Mouse (Mus musculus) midbrain, embryonic 14.5 days (tissue): ENCODE measurements around the gene Thtpa. TPM values are rescaled to one million over a fixed set of nuclear protein-coding genes. Genes with fewer than 3 reads are reported as not detected.

Experiments
- ATAC-seq: fragments of 200-750 bp; cut with Nextera tagmentation; 2 replicates; pipeline ENCODE4 v1.8.0; 2017; ENCODE audit warnings: moderate number of reproducible peaks, moderate library complexity; ENCODE audit not compliant: low FRiP score, low TSS enrichment
- DNase-seq: peaks from one replicate; pipeline ENCODE4 v3.0.0-alpha.2; 2015
- H3K27ac ChIP-seq: fragments of 300-500 bp; sonication (generic); replicated peaks from 2 replicates; pipeline ENCODE4 v1.5.1; 2014; ENCODE audit warnings: mild to moderate bottlenecking, low read depth, low read length, moderate library complexity
- H3K27me3 ChIP-seq: fragments of 300-500 bp; sonication (generic); 2 replicates; pipeline ENCODE4 v1.6.1; 2014; ENCODE audit warnings: low read length, control low read depth, mixed read lengths; ENCODE audit not compliant: control insufficient read depth, insufficient read depth
- H3K36me3 ChIP-seq: fragments of 300-500 bp; sonication (generic); 2 replicates; pipeline ENCODE4 v1.6.1; 2014; ENCODE audit warnings: low read length, control low read depth; ENCODE audit not compliant: control insufficient read depth, insufficient read depth
- H3K4me1 ChIP-seq: fragments of 300-500 bp; sonication (generic); 2 replicates; pipeline ENCODE4 v1.6.1; 2014; ENCODE audit warnings: mild to moderate bottlenecking, antibody characterized with exemption, low read length, control low read depth; ENCODE audit not compliant: control insufficient read depth, insufficient read depth
- H3K4me2 ChIP-seq: fragments of 300-500 bp; sonication (generic); 2 replicates; pipeline ENCODE4 v1.6.1; 2014; ENCODE audit warnings: mild to moderate bottlenecking, low read length, moderate library complexity
- H3K4me3 ChIP-seq: fragments of 300-500 bp; sonication (generic); replicated peaks from 2 replicates; pipeline ENCODE4 v1.5.1; 2014; ENCODE audit warnings: low read depth, low read length
- H3K9ac ChIP-seq: fragments of 300-500 bp; sonication (generic); replicated peaks from 2 replicates; pipeline ENCODE4 v1.6.1; 2014; ENCODE audit warnings: mild to moderate bottlenecking, low read length, moderate library complexity
- H3K9me3 ChIP-seq: fragments of 300-500 bp; sonication (generic); 2 replicates; pipeline ENCODE4 v1.6.1; 2016; ENCODE audit warnings: low read length, control low read depth, mixed read lengths; ENCODE audit not compliant: control insufficient read depth
- WGBS: fragments of 180-500 bp; shearing (Covaris S2); extraction: QIAGEN DNeasy Blood & Tissue Kit; methylation state at CpG from one replicate; pipeline ENCODE4 v1.1.7; 2014; 5-methylcytosine and 5-hydroxymethylcytosine counted together
- polyA plus RNA-seq: library from polyadenylated mRNA; unstranded; fragments of >200 nt; fragmentation: Nextera tagmentation; extraction: Ambion mirVana; gene quantifications from 2 replicates; pipeline ENCODE4 v1.2.1, GENCODE M21; 2014

Gene Thtpa
- 27.9 and 33.7 TPM in 2 replicates for polyA plus RNA-seq

DNA sequence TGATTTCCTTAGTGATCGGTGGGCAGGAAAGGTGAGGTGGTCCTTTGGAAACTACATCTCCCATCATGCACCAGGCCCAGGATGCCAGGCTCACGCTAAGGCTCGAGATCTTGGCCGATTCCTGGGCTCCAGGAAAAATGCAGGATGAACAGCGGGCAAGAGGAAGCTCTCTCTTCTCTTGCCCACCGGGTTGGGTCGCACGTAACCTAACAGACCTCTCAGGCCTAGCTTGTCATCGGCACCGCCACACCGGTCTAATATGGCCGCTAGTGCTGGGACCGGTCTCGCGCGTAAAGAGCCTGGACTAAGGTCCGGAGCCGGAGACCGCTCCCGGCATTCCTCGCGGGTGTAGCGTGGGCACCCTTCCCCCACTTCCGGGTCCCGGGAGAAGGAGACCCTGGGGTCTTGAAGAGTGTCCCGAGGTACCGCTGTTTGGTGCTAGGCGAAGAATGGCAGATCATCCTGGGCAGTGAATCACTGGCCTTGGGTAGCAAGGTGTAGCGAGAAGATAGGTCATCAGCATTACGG is at the start of gene Thtpa:
Thtpa (plus strand) TSS at position 81 of the 528 bp plus-strand sequence.
- ATAC-seq, result peak; percentile 49
- under 1% methylated on average over 30 of the region's 30 CpGs for WGBS

DNA sequence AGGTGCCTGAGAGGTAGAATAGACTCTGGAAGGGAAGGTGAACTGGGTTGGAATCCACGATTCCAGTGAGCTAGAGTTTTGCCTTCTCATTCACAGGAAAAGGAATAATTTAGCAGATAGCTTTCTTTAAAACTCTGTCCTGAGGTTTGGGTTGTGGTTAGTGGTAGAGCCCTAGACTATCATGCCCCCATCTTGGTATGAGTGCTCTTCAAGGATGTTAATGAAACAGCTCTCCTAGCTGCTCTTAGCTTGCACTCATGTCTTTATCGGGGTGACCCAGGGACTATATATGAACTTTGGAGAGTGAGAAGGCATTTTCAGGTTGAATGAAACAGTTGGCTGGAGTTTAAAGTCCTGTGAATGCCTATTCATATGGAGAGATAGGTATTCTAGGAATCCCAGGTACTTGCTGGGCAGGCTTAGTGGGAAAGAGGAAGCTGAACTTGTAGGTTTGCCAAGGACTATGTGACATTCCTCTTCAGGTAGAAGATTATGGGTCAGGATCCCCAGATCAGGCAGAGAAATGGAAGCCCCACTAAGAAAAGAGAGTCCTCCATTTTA is 46.5 kb upstream of the Thtpa start:
- Histone ChIP-seq H3K27ac (no peak overlapping the region), H3K36me3 (no peaks in the 10 kb centered on the region), H3K9ac (no peak overlapping the region), H3K4me1 (no peaks in the 10 kb centered on the region), H3K27me3 (no peaks in the 10 kb centered on the region), H3K4me2 (no peak overlapping the region), H3K4me3 (no peak overlapping the region), H3K9me3 (no peaks in the 10 kb centered on the region)
- ATAC-seq (no peak), DNase-seq (no peak)
- WGBS, result 82% methylated on average over 2 of the region's 2 CpGs

More for the DNA sequence above, at the start of gene Thtpa:
- DNase-seq, result peak; percentile 90
- peaks cover 33% of the 10 kb centered on the region for H3K4me1 ChIP-seq
- H3K4me3 ChIP-seq, result peak within 1 kb of the TSS; percentile 61
- H3K27me3 ChIP-seq, result no peaks in the 10 kb centered on the region
- H3K9me3 ChIP-seq, result no peaks in the 10 kb centered on the region
- peak within 1 kb of the TSS; percentile 80 for H3K9ac ChIP-seq
- H3K27ac ChIP-seq, result peak within 1 kb of the TSS; percentile 96
- H3K4me2 ChIP-seq, result peak within 1 kb of the TSS; percentile 80
- peaks cover 12% of the 10 kb centered on the region; the same call in 1 of the 2 replicates for H3K36me3 ChIP-seq

DNA sequence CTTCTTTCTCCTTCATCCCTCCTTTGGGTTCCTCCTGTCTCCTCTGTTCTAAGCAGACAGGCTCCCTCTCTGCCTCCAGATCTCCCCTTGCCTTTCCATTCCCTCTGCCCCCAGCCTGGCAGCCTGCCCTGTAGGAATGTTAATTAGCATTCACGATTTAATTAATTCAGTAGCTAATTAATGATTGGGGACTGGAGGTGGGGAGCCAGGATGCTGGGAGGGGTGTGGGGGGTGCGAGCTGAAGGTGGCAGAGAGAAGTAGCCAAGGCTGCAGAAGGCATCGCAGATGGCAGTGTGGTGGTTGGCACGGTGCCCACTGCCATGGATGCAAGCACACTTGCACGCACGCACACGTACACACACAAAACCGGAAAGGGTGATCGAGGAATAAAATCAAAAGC is 42.1 kb upstream of the Thtpa start:
- Histone ChIP-seq H3K4me2 (peak overlapping the region; percentile 35), H3K9ac (no peak overlapping the region), H3K36me3 (no peaks in the 10 kb centered on the region), H3K27ac (peak overlapping the region; percentile 88), H3K27me3 (no peaks in the 10 kb centered on the region), H3K4me1 (0 out of 2 replicates have a peak, but pooled peaks cover 4% of the 10 kb centered on the region), H3K4me3 (no peak overlapping the region), H3K9me3 (no peaks in the 10 kb centered on the region)
- WGBS, result 57% methylated on average over 9 of the region's 9 CpGs
- ATAC-seq (peak; percentile 68), DNase-seq (peak; percentile 88)

DNA sequence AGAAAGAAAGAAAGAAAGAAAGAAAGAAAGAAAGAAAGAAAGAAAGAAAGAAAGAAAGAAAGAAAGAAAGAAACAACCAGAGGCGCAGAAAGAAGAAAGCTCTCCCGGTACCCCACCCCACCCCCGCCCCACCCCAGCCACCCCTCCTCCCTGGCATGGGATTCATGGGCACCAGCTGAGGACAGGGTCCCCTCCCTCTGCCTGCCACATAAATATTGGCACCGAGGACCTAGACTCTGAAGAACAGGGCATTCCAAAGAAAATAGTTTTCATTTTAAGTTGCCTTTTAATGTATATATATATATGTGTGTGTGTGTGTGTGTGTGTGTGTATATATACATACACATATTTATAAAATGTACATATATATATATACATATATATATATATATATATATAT is 41.5 kb upstream of the Thtpa start:
- no peaks in the 10 kb centered on the region for H3K27me3 ChIP-seq
- ATAC-seq, result no peak
- 64% methylated on average over 4 of the region's 4 CpGs for WGBS
- H3K4me2 ChIP-seq, result peak overlapping the region; percentile 35
- no peaks in the 10 kb centered on the region for H3K9me3 ChIP-seq
- H3K9ac ChIP-seq, result no peak overlapping the region
- peak; percentile 46 for DNase-seq
- H3K4me3 ChIP-seq, result no peak overlapping the region
- H3K27ac ChIP-seq, result peak overlapping the region; percentile 88
- H3K36me3 ChIP-seq, result no peaks in the 10 kb centered on the region
- 0 out of 2 replicates have a peak, but pooled peaks cover 4% of the 10 kb centered on the region for H3K4me1 ChIP-seq

GRCm38 (mm10) chr14:55053708-55054190 is 40.8 kb upstream of the Thtpa start:
- DNase-seq, result peak; percentile 86
- WGBS, result 72% methylated on average over 17 of the region's 17 CpGs
- peak overlapping the region; percentile 27 for H3K4me3 ChIP-seq
- peak overlapping the region; percentile 31; the same call in 1 of the 2 replicates for H3K9ac ChIP-seq
- H3K36me3 ChIP-seq, result no peaks in the 10 kb centered on the region
- H3K9me3 ChIP-seq, result no peaks in the 10 kb centered on the region
- H3K4me2 ChIP-seq, result peak overlapping the region; percentile 45
- no peaks in the 10 kb centered on the region for H3K27me3 ChIP-seq
- H3K4me1 ChIP-seq, result peaks cover 6% of the 10 kb centered on the region; the same call in 1 of the 2 replicates
- H3K27ac ChIP-seq, result peak overlapping the region; percentile 88
- ATAC-seq, result peak; percentile 83

DNA sequence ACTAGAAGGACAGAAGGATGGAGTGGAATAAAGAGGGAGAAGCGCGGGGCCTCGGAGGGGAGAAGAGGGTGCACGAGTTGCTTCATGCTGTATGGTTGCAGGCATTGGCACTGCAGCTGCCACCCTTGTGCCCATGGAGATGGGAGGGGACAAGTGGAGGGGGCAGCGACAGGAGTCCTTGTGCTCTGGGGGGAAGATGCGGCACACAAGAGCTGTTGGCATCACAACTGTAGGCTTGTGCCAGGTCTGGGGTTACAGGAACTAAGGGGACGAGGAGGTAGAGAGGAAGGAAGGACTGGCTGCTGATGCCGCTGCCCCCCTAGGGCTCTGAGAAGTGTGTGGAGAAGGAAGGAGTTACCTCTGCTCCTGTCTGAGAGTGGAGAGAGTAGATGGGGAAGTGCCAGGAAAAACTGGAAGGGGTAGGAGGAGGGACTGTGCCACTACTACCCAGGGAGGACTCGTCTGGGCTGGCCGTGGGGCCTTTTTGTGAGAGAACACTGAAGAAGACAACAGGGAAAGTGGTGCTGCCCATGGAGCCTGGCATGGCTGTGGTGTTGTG is 40.3 kb upstream of the Thtpa start:
- ATAC-seq (peak; percentile 38), DNase-seq (peak; percentile 55)
- WGBS, result 76% methylated on average over 10 of the region's 10 CpGs
- peak overlapping the region; percentile 31; the same call in 1 of the 2 replicates for H3K9ac ChIP-seq
- peak overlapping the region; percentile 27 for H3K4me3 ChIP-seq
- peaks cover 10% of the 10 kb centered on the region; the same call in 1 of the 2 replicates for H3K4me1 ChIP-seq
- H3K36me3 ChIP-seq, result no peaks in the 10 kb centered on the region
- no peaks in the 10 kb centered on the region for H3K27me3 ChIP-seq
- peak overlapping the region; percentile 88 for H3K27ac ChIP-seq
- no peaks in the 10 kb centered on the region for H3K9me3 ChIP-seq
- peak overlapping the region; percentile 45 for H3K4me2 ChIP-seq

DNA sequence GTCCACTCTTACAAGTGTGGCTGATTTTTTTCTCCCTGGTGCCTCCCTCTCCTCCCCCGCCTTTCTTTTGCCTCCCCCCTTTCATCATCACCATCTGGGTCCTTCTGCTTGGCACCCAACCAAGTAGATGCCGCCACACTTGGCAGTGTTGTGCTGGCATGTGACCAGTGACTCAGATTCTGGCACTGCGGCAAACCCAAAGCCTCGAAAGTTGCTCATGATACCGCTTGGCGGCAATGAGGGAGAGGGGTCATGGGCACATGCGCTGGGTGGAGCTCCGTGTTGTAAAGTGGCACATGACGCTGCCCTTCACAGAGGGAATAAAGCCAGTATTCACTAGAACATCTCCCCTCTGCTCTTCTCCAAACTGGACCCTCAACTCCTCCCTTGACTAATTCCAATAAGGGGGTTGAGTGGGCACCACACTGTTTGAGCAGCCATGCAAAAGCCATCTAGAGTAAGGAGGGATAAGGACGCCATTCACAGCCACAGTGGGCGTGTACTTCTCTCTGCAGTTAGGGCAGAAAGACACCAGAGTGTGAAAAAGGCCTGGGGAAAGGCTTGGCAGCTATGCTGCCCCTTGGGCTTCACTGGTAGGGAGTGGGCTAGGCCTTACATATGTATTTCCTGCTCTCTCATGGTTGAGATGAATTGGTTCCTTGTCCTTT is 39.3 kb upstream of the Thtpa start:
- H3K9ac ChIP-seq, result no peak overlapping the region
- 71% methylated on average over 11 of the region's 11 CpGs for WGBS
- H3K27ac ChIP-seq, result peak overlapping the region; percentile 88
- peaks cover 15% of the 10 kb centered on the region; the same call in 1 of the 2 replicates for H3K4me1 ChIP-seq
- H3K4me3 ChIP-seq, result 0 out of 2 replicates have a peak overlapping the region, but pooled peaks have one; percentile 27
- H3K9me3 ChIP-seq, result no peaks in the 10 kb centered on the region
- H3K27me3 ChIP-seq, result no peaks in the 10 kb centered on the region
- DNase-seq (peak; percentile 80), ATAC-seq (peak; percentile 32; the same call in 1 of the 2 replicates)
- H3K36me3 ChIP-seq, result no peaks in the 10 kb centered on the region
- H3K4me2 ChIP-seq, result peak overlapping the region; percentile 45

DNA sequence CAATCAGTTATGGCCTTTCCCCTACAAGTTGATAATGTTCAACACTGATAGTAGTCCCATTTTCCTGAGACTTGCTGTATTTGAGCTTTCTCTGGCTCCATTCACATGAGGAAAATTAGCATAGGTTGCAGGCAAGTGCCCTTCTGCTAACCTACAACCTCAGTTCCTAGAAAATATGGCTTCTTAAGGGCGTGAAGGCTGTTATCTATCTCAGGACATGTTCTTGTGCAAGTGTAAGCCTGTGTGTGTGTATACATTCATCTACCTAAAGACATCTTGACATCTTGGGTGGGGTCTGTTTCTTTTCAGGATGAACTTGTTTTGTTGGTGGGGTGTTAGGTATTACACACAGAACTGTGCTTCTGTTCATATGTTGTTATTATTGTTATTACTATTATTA is 35.6 kb upstream of the Thtpa start:
- peaks cover 22% of the 10 kb centered on the region; the same call in 1 of the 2 replicates for H3K4me1 ChIP-seq
- no peak overlapping the region for H3K27ac ChIP-seq
- H3K4me2 ChIP-seq, result no peak overlapping the region
- H3K9me3 ChIP-seq, result no peaks in the 10 kb centered on the region
- no peaks in the 10 kb centered on the region for H3K27me3 ChIP-seq
- H3K4me3 ChIP-seq, result no peak overlapping the region
- no peak overlapping the region for H3K9ac ChIP-seq
- DNase-seq (no peak), ATAC-seq (no peak)
- peaks cover 21% of the 10 kb centered on the region for H3K36me3 ChIP-seq
- 95% methylated on average over 1 of the region's 1 CpGs for WGBS
